ENCODE assay signal across 23 mouse cellular contexts in the genomic region with DNA sequence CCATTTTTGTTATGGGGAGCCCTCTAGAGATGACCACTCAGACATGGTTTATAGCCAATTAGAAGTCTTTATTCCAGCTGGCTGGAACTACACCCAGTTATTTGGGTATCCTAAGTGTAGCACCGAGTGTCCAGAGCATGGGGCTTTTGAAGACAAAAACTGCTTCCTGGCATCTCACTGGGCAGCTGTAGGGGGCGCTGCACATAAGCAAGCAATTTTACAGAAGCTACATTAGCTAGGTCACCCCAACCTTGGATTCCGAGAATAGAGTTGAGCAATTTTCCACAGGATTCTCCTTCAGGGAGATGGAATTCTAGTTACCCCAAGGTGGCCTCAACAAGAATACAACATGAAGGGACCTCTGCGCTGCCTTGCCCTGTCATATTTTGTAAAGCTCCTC. TPM values are rescaled to one million over a fixed set of nuclear protein-coding genes. Genes with fewer than 3 reads are reported as not detected.
DNase-seq lines count a peak whose midpoint lies in the region; ATAC-seq and TF ChIP-seq lines count a peak whose summit lies in the region.
"Had no signal": no experiment of that assay in that cellular context is flagged by ENCODE, and none has a peak within 500 bp of the region (broad histone marks: within the 10 kb centered on the region; RNA-seq: fewer than 3 reads in every experiment).

No protein-coding gene starts in this region.

- no peak overlapping the region for H3K4me3 ChIP-seq in liver, adult 2 months (ENCODE audit: insufficient read depth, low read depth, low read length)
- H3K4me3 ChIP-seq in liver, embryonic 12.5 days, result no peak overlapping the region
- H3K4me3 ChIP-seq in ES-Bruce4 (ENCODE audit: low read depth, low read length), result no peak overlapping the region
- no peak overlapping the region for H3K4me3 ChIP-seq in bone marrow, adult 2 months (replicated peaks; ENCODE audit: control insufficient read depth, low read depth, low read length)
- no peak overlapping the region for H3K4me3 ChIP-seq in hindbrain, embryonic 12.5 days
- no peak overlapping the region for H3K4me3 ChIP-seq in forebrain, embryonic 16.5 days (replicated peaks; ENCODE audit: low read length)
- H3K4me3 ChIP-seq: embryonic facial prominence, embryonic 13.5 days; heart, embryonic 12.5 days; kidney, embryonic 15.5 days; limb, embryonic 12.5 days; midbrain, embryonic 13.5 days; neural tube, embryonic 15.5 days had no signal

- H3K9ac ChIP-seq in liver, adult 2 months (ENCODE audit: low read depth, low read length), result no peak overlapping the region
- H3K9ac ChIP-seq in liver, embryonic 12.5 days, result no peak overlapping the region
- H3K9ac ChIP-seq in ES-Bruce4 (ENCODE audit: low read depth, poor library complexity, severe bottlenecking), result no peak overlapping the region; the same call in 1 of the 2 replicates
- H3K9ac ChIP-seq in hindbrain, embryonic 12.5 days, result no peak overlapping the region
- H3K9ac ChIP-seq in forebrain, embryonic 16.5 days (replicated peaks; ENCODE audit: low read depth, low read length), result no peak overlapping the region
- H3K9ac ChIP-seq: embryonic facial prominence, embryonic 13.5 days; heart, embryonic 12.5 days; hindbrain, embryonic 14.5 days; kidney, embryonic 15.5 days; limb, embryonic 12.5 days; lung, embryonic 14.5 days; midbrain, embryonic 13.5 days; neural tube, embryonic 15.5 days had no signal

- no peak for TF ChIP-seq EP300 in ES-Bruce4 (IDR thresholded peaks at IDR 0.05; ENCODE audit: insufficient read depth, low read depth, low read length)

- 0 out of 2 replicates have a peak, but pooled peaks have one; percentile 5 for TF ChIP-seq CTCF in liver, adult 2 months (IDR thresholded peaks at IDR 0.05; ENCODE audit: low read depth, low read length)
- TF ChIP-seq CTCF in ES-Bruce4 (IDR thresholded peaks at IDR 0.05; ENCODE audit: low read depth, low read length), result peak; percentile 34
- TF ChIP-seq CTCF in bone marrow, adult 2 months (IDR thresholded peaks at IDR 0.05; ENCODE audit: control insufficient read depth, insufficient read depth, low read length), result peak; percentile 40; the same call in 1 of the 2 replicates

- 0 out of 2 replicates have a peak, but pooled peaks cover 3% of the 10 kb centered on the region for H3K9me3 ChIP-seq in liver, embryonic 12.5 days (replicated peaks)
- peaks cover 15% of the 10 kb centered on the region for H3K9me3 ChIP-seq in ES-Bruce4 (replicated peaks; ENCODE audit: control insufficient read depth, insufficient read depth, low read length, poor library complexity, severe bottlenecking)
- H3K9me3 ChIP-seq in hindbrain, embryonic 12.5 days (replicated peaks), result peaks cover 13% of the 10 kb centered on the region; the same call in 1 of the 2 replicates
- no peaks in the 10 kb centered on the region for H3K9me3 ChIP-seq in forebrain, embryonic 16.5 days (ENCODE audit: control insufficient read depth, low read length)

- no peaks in the 10 kb centered on the region for H3K27me3 ChIP-seq in liver, adult 2 months (ENCODE audit: control insufficient read depth, insufficient read depth, low read length)
- no peaks in the 10 kb centered on the region for H3K27me3 ChIP-seq in liver, embryonic 12.5 days (replicated peaks)
- H3K27me3 ChIP-seq in ES-Bruce4 (ENCODE audit: control insufficient read depth, insufficient read depth, low read length, poor library complexity, severe bottlenecking), result no peaks in the 10 kb centered on the region
- H3K27me3 ChIP-seq in hindbrain, embryonic 12.5 days, result no peaks in the 10 kb centered on the region
- H3K27me3 ChIP-seq in forebrain, embryonic 16.5 days (replicated peaks; ENCODE audit: control insufficient read depth, insufficient read depth, low read length), result no peaks in the 10 kb centered on the region
- H3K27me3 ChIP-seq: CH12.LX; embryonic facial prominence, embryonic 13.5 days; heart, embryonic 12.5 days; kidney, embryonic 15.5 days; midbrain, embryonic 13.5 days; neural tube, embryonic 15.5 days had no signal

- no peak for DNase-seq in liver, adult 2 months (ENCODE audit: extremely low read depth, low read depth, low spot score)
- DNase-seq in B cell, adult 2 months, result peak; percentile 21 to 38
- no peak for DNase-seq in cerebellum, adult 9-10 months
- DNase-seq: cerebellum, postnatal 14 days; heart, postnatal 14 days; kidney, postnatal 4 days; lung, embryonic 14.5 days; thymus, adult 18-20 months had no signal

- TF ChIP-seq POLR2A in liver, adult 2 months (IDR thresholded peaks at IDR 0.05; ENCODE audit: extremely low read depth, insufficient read depth, low read length), result no peak
- TF ChIP-seq POLR2A in ES-Bruce4 (IDR thresholded peaks at IDR 0.05; ENCODE audit: insufficient read depth, low read length), result no peak
- no peak for TF ChIP-seq POLR2A in bone marrow, adult 2 months (IDR thresholded peaks at IDR 0.05; ENCODE audit: borderline replicate concordance, control insufficient read depth, low read depth, low read length)

- peaks cover 3% of the 10 kb centered on the region for H3K4me1 ChIP-seq in liver, adult 2 months (ENCODE audit: control insufficient read depth, insufficient read depth, low read length)
- peaks cover 5% of the 10 kb centered on the region for H3K4me1 ChIP-seq in liver, embryonic 12.5 days
- H3K4me1 ChIP-seq in ES-Bruce4 (ENCODE audit: control insufficient read depth, insufficient read depth, low read length), result no peaks in the 10 kb centered on the region
- no peaks in the 10 kb centered on the region for H3K4me1 ChIP-seq in bone marrow, adult 2 months (ENCODE audit: control insufficient read depth, insufficient read depth, low read length)
- H3K4me1 ChIP-seq in hindbrain, embryonic 12.5 days, result no peaks in the 10 kb centered on the region
- H3K4me1 ChIP-seq in forebrain, embryonic 16.5 days (replicated peaks; ENCODE audit: control insufficient read depth, insufficient read depth, low read length), result no peaks in the 10 kb centered on the region
- H3K4me1 ChIP-seq: embryonic facial prominence, embryonic 13.5 days; heart, embryonic 12.5 days; kidney, embryonic 15.5 days; limb, embryonic 12.5 days; midbrain, embryonic 13.5 days; neural tube, embryonic 15.5 days had no signal

- H3K27ac ChIP-seq in liver, adult 2 months (replicated peaks; ENCODE audit: insufficient read depth, low read depth, low read length), result no peak overlapping the region
- H3K27ac ChIP-seq in liver, embryonic 12.5 days, result no peak overlapping the region
- H3K27ac ChIP-seq in ES-Bruce4 (ENCODE audit: insufficient read depth, low read length), result peak overlapping the region; percentile 60
- H3K27ac ChIP-seq in bone marrow, adult 2 months (ENCODE audit: control insufficient read depth, insufficient read depth, low read depth, low read length, poor library complexity), result no peak overlapping the region
- no peak overlapping the region for H3K27ac ChIP-seq in hindbrain, embryonic 12.5 days
- no peak overlapping the region for H3K27ac ChIP-seq in forebrain, embryonic 16.5 days (ENCODE audit: low read length)
- H3K27ac ChIP-seq: embryonic facial prominence, embryonic 13.5 days; hindbrain, embryonic 14.5 days; kidney, embryonic 15.5 days; limb, embryonic 12.5 days; midbrain, embryonic 13.5 days; neural tube, embryonic 15.5 days had no signal

- ATAC-seq in liver, embryonic 12.5 days, result no peak
- no peak for ATAC-seq in hindbrain, embryonic 12.5 days (ENCODE audit: low FRiP score)
- ATAC-seq in forebrain, embryonic 16.5 days, result no peak
- ATAC-seq: forebrain, embryonic 14.5 days; intestine, embryonic 16.5 days; midbrain, embryonic 13.5 days had no signal

- H3K79me2 ChIP-seq in liver, adult 2 months (ENCODE audit: control insufficient read depth, insufficient read depth, low read length), result no peaks in the 10 kb centered on the region

- 83% methylated on average over 4 of the region's 4 CpGs for WGBS in liver, adult 2 months
- 75% methylated on average over 4 of the region's 4 CpGs for WGBS in liver, embryonic 12.5 days (ENCODE audit: insufficient replicate concordance)
- WGBS in bone marrow, adult 2 months, result 75% methylated on average over 4 of the region's 4 CpGs
- 88% methylated on average over 4 of the region's 4 CpGs for WGBS in hindbrain, embryonic 12.5 days
- 84% methylated on average over 4 of the region's 4 CpGs for WGBS in forebrain, embryonic 16.5 days

- H3K36me3 ChIP-seq in liver, adult 2 months (ENCODE audit: control insufficient read depth, insufficient read depth, low read length), result no peaks in the 10 kb centered on the region
- no peaks in the 10 kb centered on the region for H3K36me3 ChIP-seq in liver, embryonic 12.5 days
- H3K36me3 ChIP-seq in ES-Bruce4 (ENCODE audit: control insufficient read depth, insufficient read depth, low read length, poor library complexity, severe bottlenecking), result 0 out of 2 replicates have a peak, but pooled peaks cover 3% of the 10 kb centered on the region
- no peaks in the 10 kb centered on the region for H3K36me3 ChIP-seq in hindbrain, embryonic 12.5 days
- H3K36me3 ChIP-seq in forebrain, embryonic 16.5 days (ENCODE audit: control insufficient read depth, insufficient read depth), result no peaks in the 10 kb centered on the region
- H3K36me3 ChIP-seq: embryonic facial prominence, embryonic 13.5 days; heart, embryonic 12.5 days; kidney, embryonic 15.5 days; limb, embryonic 12.5 days; midbrain, embryonic 13.5 days; neural tube, embryonic 15.5 days had no signal

- H3K4me2 ChIP-seq in liver, embryonic 12.5 days, result no peak overlapping the region
- H3K4me2 ChIP-seq in hindbrain, embryonic 12.5 days (replicated peaks), result no peak overlapping the region
- no peak overlapping the region for H3K4me2 ChIP-seq in forebrain, embryonic 16.5 days (ENCODE audit: low read length)
- H3K4me2 ChIP-seq: embryonic facial prominence, embryonic 13.5 days; heart, embryonic 12.5 days; hindbrain, embryonic 14.5 days; kidney, embryonic 15.5 days; limb, embryonic 12.5 days; lung, embryonic 14.5 days; midbrain, embryonic 13.5 days; neural tube, embryonic 15.5 days had no signal

RNA-seq across cellular contexts. Expression of gene Morc3, which starts 7.1 kb away (rescaled TPM):
- total RNA-seq in liver, adult 2 months (2014; rRNA removed), result 22.9 and 26.8 TPM in 2 replicates
- 2.7 and 3.1 TPM in 2 replicates for polyA plus RNA-seq in liver, adult 2 months (2012; rRNA removed)
- 22.6 and 26.3 TPM in 2 replicates for polyA plus RNA-seq in liver, embryonic 12.5 days (2016; fragmentation: Nextera tagmentation; extraction: Ambion mirVana)
- polyA plus RNA-seq in ES-Bruce4 (2011; ENCODE audit: insufficient read depth, insufficient read length, low read depth, missing spikeins), result 152 TPM in 2 replicates
- 26.5 and 34.2 TPM in 2 replicates for polyA plus RNA-seq in bone marrow, adult 2 months (2011; ENCODE audit: insufficient read depth, insufficient read length, low replicate concordance, missing spikeins)
- polyA plus RNA-seq in hindbrain, embryonic 12.5 days (2016; fragmentation: Nextera tagmentation; extraction: Ambion mirVana), result 33.4 and 43.7 TPM in 2 replicates
- 38.2 and 39.7 TPM in 2 replicates for polyA plus RNA-seq in forebrain, embryonic 16.5 days (2015; fragmentation: Nextera tagmentation; extraction: Ambion mirVana)

RNA-seq across cellular contexts. Expression of gene Chaf1b, which starts 58.9 kb away (rescaled TPM):
- total RNA-seq in liver, adult 2 months (2014; rRNA removed), result 1.6 and 3.0 TPM in 2 replicates
- 0.81 and 1.1 TPM in 2 replicates for polyA plus RNA-seq in liver, adult 2 months (2012; rRNA removed)
- polyA plus RNA-seq in liver, embryonic 12.5 days (2016; fragmentation: Nextera tagmentation; extraction: Ambion mirVana), result 66.9 and 71.2 TPM in 2 replicates
- polyA plus RNA-seq in ES-Bruce4 (2011; ENCODE audit: insufficient read depth, insufficient read length, low read depth, missing spikeins), result 63.0 and 63.8 TPM in 2 replicates
- 22.1 and 39.4 TPM in 2 replicates for polyA plus RNA-seq in bone marrow, adult 2 months (2011; ENCODE audit: insufficient read depth, insufficient read length, low replicate concordance, missing spikeins)
- 48.4 and 55.1 TPM in 2 replicates for polyA plus RNA-seq in hindbrain, embryonic 12.5 days (2016; fragmentation: Nextera tagmentation; extraction: Ambion mirVana)
- polyA plus RNA-seq in forebrain, embryonic 16.5 days (2015; fragmentation: Nextera tagmentation; extraction: Ambion mirVana), result 36.0 and 40.4 TPM in 2 replicates

Comparison
In these comparisons a context has a peak if more than half of its experiments do, and no peak if none do; other contexts are left out.
1. RNA of gene Chaf1b, which starts 58.9 kb away (polyA plus RNA-seq): 66.9 to 71.2 TPM in liver, embryonic 12.5 days, 63.0 to 63.8 TPM in ES-Bruce4, 48.4 to 55.1 TPM in hindbrain, embryonic 12.5 days, 22.1 to 39.4 TPM in bone marrow, adult 2 months and 36.0 to 40.4 TPM in forebrain, embryonic 16.5 days; 0.81 to 1.1 TPM in liver, adult 2 months; every median in the first group is over 10 times any median in the second.
2. DNase-seq: peak in B cell, adult 2 months (2 of 2); none in liver, adult 2 months (single experiment) and cerebellum, adult 9-10 months (single experiment).
3. Peak in every context shown above with its lines, with median percentiles within 50 percentile points of each other: CTCF ChIP-seq.